Mouse (Mus musculus): Measurements from ENCODE around the gene Espnl. TPM values are rescaled to one million over a fixed set of nuclear protein-coding genes. Genes with fewer than 3 reads are reported as not detected.

Gene Espnl
- not detected for polyA plus RNA-seq (2017; shearing (Covaris generic))

DNA sequence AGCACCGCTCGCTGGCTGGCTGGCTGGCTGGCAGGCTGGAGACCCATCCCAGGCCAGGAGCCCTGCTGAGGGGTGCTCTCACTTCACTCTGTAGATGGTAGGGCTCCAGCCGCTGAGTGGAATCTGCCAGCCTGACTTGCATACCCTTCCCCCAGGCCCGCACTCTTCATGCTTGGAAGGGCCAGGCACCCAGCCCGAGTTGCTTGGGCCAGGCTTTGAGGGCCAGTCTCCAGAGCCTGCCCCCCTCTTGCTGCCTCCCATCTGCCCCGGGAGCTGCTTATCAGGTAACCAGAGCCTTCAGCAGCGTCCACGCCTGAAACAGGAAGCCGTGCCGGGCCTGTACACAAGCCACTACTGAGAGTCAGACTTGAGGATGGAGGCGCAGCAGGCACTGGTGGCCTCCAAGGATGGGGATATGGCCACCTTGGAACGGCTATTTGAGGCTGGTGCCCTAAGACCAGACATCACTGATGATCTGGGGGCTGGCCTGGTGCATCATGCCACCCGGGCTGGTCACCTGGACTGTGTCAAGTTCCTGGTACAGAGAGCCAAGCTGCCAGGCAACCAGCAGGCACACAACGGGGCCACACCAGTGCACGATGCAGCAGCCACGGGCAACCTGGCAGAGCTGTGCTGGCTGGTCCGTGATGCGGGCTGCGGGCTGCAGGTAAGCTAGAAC lies at the start of gene Espnl:
Gene Espnl, plus strand, starts transcription at position 316 of the 679 bp plus-strand sequence.

DNA sequence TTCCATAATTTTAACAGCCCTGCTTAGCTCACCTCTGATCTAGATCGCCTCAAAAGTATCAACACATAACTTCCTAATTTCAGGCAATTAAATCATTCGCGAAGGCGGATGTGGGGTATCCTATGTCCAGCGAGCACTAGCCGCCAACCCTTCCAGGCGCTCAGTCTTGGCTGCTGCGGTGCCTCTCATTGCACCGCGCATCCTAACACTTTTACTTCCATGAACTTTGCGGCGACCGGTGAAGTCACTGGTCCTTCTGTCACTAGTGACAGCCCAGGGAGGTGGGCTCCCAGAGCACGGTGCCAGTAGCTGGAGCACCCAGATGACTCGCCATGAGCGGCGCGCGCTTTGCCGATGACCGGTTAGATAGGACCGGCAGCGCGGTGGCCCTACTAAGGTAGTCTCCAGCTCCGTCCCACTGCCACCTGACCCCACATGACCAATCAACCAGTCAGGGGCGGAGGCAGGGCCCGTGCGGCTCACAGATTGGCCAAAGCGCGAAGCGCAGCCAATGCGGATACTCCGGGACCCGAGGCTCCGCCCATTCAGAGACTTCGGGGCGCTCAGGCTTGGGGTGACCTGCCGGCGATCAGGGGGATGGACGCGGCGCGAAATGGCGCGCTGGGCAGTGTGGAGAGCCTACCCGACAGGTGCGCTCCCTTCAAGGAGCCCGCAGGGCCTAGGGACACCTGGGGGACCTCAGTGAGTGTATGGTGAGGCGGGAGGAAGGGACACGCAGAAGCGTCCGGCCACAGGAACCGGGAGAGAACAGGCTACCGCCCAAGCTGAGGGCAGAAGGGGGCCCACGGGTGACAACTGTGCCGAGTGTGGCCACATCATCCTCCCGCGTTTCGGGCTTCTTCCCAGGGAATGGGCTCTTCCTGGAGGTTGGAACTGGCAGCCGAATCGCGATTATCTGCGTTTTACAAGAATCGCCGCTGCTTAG lies 23.8 kb upstream of the Espnl start, which contains the start of gene Scly:
Gene Scly, plus strand, starts transcription at position 540 of the 946 bp plus-strand sequence.

DNA sequence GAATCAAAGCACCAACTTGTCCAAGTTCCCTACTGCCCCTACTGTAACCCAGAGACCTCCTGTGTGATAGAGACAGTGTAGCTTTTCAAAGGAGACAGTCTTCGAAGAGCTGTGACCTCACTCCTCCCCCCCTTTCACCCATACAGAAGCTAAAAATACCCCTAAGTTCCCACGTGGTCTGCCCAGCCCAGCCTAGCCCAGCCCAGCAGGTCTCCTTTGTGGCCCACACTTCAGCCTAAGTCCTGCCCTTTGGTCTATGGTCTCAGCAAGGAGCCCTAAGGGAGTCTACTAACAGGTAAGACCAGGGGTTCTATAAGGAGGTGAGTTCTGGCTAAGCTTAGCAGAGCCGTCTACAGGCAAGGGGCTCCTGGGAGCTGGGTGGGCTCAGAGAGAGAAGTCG lies 29.0 kb downstream of the Espnl start, which contains the start of gene Klhl30:
Gene Klhl30, plus strand, starts transcription at position 176 of the 400 bp plus-strand sequence.

DNA sequence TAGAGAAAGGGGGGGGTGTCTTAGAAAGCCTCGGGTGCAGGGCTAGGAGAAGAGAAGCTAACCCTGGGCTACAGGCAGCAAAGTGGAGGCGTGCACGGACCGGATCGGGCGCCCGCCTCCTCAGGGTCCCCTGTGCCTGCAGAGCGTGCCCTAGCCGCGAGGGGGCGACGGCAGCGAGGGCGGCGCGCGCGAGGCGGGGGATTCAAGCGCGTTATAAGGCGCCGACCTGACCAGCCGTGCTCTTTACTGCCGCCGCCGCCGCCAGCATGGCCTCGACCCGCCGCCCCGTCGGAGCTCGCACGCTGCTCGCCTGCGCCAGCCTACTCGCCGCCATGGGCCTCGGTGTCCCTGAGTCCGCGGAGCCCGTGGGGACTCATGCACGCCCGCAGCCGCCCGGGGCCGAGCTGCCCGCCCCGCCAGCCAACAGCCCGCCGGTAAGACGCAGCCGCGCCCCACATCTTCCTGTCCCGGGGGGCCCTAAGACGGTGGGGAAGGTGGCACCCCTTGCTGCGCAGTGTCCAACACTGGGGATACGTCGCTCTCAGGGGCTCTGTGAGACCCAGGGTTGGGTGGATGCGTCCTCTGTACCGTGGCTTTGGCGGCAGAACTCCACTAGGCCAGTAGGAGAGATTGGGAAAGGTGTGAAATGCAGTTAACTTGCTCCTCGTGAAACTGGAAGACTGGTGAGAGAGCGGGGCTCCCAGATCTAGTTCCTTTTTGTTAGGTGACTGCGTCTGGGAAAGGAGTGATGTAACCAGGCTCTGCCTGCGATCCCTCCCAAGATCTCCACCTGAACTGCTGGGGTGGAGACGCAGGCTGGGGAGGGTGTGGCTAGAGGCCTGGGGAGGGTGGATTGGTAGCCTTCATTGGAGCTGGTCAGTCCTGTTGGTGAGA lies 44.6 kb downstream of the Espnl start, which contains the start of gene Erfe:
Gene Erfe, plus strand, starts transcription at position 216 of the 894 bp plus-strand sequence.

Other genes starting within 250 kb of the Espnl start
- 0.26 TPM for gene Rbm44, start 177.0 kb upstream of the Espnl start, polyA plus RNA-seq (2017; shearing (Covaris generic))
- gene Ramp1, start 142.3 kb upstream of the Espnl start, polyA plus RNA-seq (2017; shearing (Covaris generic)) = 35.9 TPM
- gene Ube2f, start 71.8 kb upstream of the Espnl start, polyA plus RNA-seq (2017; shearing (Covaris generic)) = 51.0 TPM
- 16.2 TPM for gene Scly, start 23.7 kb upstream of the Espnl start, polyA plus RNA-seq (2017; shearing (Covaris generic))
- not detected for gene Klhl30, start 28.9 kb downstream of the Espnl start, polyA plus RNA-seq (2017; shearing (Covaris generic))
- gene Erfe, start 44.4 kb downstream of the Espnl start, polyA plus RNA-seq (2017; shearing (Covaris generic)) = not detected
- gene Ilkap, start 76.7 kb downstream of the Espnl start, polyA plus RNA-seq (2017; shearing (Covaris generic)) = 125 TPM
- gene Hes6, start 92.0 kb downstream of the Espnl start, polyA plus RNA-seq (2017; shearing (Covaris generic)) = 42.5 TPM
- 8.5 TPM for gene Per2, start 137.2 kb downstream of the Espnl start, polyA plus RNA-seq (2017; shearing (Covaris generic))
- gene Traf3ip1, start 172.6 kb downstream of the Espnl start, polyA plus RNA-seq (2017; shearing (Covaris generic)) = 4.4 TPM
- 6.9 TPM for gene Asb1, start 218.5 kb downstream of the Espnl start, polyA plus RNA-seq (2017; shearing (Covaris generic))